Mouse (Mus musculus) adrenal gland (tissue): Measurements from ENCODE around the gene Adprm.

Experiments
- intact Hi-C: fragments of 180-260 bp; cut with DNase I; formaldehyde crosslinking; loops from one replicate; pipeline ENCODE4 v1.15.1; 2025

Adprm gene

DNA sequence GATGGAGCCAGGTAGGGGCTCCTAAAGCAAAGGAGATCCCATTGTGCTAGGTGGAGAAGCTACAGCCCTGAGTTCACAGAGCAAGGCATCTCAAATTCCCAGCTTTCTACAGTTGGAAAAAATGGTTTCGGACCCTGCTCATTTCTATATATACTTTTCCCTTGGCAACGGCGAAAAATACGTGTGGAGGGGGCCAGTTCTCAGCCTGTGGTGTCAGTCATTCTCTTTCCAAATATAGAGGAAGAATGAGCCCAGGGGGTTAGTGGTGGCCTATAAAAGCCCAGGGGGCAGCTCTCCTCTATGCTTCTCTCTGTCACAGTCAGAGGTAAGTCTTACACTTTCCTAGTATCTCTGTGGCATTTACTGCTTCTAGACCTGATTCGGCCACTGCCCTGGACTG is 25.6 kb upstream of the Adprm start, which contains the start of gene Myh3:
TSS of gene Myh3 (plus strand) at position 301 of the 400 bp plus-strand sequence.
- intact Hi-C loops: no loop called here

DNA sequence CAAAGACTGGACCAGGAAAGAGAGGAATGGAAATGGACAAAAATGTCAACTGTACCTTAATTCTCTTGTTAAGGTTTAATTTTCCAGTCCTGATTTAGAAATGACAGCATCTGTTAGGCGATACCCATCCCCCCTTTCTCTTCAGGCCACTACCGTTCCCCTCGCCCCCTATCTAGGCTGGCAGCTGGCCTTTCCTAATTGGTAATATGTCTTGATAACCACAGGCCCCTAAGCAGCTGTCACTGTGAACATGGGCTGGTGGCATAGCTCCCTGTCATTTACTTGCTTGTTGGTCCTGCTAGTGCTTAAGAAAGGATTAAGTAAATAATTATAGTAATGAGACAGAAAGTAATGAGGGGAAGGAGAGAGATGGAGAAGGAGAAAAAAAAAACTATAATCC is 25.0 kb upstream of the Adprm start:
- intact Hi-C loops: no loop called here

DNA sequence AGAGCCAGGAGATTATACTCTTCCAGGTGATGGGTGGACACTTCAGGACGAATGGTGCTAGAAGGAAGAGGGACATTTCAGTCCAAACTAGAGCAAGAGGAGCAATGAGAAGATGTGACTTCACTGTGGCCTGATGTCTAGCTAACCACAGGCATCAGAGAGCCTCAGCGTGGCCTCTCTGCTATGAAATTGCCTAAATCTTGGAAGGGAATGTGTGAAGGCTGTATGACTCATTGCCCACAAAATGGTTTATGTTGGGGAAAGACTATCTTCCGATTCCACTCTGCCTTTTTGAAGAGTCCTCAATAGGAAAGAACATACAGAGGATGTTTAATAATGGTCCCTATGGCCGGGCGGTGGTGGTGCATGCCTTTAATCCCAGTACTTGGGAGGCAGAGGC is 24.4 kb upstream of the Adprm start:
- intact Hi-C loops: no loop called here

DNA sequence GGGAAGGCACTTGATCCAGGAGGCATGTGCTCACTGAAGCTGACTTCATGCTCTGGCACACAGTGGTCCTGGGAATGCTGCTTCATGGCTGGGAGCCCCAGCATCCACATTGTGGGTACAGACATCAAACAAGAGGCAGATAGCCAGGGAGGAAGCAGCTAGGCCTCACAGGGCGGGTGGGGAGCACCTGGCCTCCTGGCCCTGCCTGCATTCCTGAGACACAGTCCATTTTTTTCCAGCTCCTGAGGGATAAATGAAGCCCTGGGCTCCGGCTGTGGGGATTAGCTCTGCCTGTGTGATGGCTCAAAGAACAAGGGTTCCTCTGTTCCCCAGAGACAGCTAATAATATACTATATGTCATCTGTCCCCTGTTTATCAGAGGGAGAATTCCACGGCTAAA is 22.6 kb upstream of the Adprm start:
- intact Hi-C loops: no loop called here

DNA sequence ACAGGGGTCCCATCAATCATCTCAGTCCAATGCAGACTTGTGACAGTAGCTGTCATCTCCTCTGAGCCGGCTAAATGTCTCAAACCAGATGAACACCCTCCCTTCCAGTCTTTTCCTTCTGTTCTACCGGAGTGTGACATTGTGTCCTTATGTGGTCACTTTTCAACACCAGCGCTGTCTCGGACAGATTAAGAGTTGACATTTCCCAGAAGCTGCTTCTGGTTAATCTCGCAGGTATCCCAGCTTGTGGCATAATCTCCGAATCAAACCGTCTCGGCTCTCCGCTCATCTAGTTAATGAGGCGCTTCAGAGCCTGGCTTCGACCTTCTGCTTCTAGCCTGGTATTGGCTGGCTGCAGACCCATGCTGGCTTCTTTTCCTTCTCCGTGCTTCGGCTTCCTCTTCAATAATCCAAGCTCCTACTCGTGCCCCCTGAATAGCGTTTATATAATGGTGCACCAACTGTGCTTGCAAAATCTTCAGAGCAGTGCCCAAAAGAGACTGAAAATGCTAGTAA is 20.3 kb upstream of the Adprm start:
- intact Hi-C loops: no loop called here

DNA sequence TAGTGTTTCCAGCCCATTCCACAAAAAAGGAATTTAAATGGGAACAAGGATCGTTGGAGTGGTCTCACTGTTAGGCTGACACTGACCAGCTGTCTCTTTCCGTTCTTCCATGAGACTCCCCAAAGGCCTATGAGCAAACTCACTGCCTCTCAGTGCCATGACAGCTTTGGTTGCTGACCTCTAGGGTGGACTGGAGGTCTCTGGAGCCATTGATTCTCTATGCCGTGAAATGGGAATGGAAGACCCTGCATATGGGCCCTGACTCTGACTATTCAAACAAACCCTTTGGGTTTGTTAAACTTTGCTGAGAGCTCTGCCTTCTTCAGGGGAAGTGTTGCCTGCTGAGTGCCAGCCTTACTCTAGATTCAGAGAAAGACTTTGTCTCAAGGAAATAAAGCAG is 15.3 kb upstream of the Adprm start:
- intact Hi-C loops: no loop called here

DNA sequence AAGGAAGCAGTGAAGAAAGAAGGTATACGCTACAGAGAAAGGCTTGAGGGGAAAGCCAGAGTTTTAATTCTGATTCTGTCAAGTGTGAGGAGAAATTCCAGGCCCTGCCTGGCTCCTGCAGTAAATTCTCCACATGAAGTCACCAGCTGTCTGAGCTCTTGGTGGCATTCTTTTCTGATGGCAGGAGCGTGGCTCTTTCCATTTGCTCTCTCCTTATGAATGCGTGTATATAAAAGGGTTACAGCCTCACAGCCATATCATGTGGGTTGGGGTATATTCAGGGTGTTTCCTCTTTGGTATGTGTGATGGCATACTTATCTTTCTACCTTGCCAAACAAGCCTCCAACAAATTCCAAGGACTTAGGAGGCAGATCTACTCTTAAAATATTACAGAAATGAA is 10.3 kb upstream of the Adprm start:
- intact Hi-C loops: no loop called here

DNA sequence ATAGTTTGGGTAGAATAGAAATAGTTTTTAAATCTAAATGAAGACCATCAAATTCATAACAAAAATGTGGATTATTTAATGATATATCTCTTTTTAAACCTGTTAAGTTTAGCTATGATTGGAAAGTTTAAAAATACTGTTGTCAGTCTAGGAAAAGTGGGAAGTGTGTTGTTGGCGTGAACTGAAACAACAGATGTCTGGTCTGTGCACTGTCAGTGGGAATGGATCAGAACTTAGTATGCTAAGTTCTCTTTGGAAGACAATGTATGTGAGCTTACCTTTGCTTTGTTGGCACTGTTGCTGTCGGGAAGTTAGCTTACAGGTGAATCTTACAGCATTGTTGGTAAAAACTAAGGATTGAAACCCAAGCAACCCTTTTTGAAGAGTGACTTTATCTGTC is 8.9 kb upstream of the Adprm start:
- intact Hi-C loops: no loop called here

DNA sequence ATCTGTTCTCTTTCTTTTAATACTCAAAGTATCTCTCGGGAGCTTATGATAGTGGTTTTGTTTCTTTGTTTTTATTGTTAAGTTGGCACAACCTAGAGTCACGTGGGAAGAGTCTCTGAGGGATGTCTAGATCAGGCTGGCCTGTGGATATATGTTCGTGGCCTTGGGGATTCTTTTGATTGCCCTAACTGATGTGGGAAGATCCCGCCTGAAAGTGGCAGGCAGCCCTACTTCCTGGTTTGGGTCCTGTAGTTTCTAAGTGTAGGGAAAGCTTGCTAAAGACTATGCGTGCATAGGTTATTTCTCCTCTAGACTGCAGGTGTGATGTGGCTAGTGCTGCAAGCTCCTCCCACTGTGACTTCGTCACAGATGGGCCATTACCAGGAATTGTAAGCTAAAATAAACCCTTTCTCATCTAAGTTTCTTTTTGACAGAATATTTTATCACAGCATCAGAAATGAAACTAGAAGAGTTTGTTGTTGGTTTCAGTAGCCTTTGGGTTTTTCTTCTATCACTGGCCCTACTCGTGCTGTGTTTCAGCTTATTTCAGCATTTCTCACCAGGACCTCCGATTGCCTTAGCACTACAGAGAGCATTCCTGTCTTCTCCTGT is 2.5 kb upstream of the Adprm start:
- intact Hi-C loops: no loop called here

DNA sequence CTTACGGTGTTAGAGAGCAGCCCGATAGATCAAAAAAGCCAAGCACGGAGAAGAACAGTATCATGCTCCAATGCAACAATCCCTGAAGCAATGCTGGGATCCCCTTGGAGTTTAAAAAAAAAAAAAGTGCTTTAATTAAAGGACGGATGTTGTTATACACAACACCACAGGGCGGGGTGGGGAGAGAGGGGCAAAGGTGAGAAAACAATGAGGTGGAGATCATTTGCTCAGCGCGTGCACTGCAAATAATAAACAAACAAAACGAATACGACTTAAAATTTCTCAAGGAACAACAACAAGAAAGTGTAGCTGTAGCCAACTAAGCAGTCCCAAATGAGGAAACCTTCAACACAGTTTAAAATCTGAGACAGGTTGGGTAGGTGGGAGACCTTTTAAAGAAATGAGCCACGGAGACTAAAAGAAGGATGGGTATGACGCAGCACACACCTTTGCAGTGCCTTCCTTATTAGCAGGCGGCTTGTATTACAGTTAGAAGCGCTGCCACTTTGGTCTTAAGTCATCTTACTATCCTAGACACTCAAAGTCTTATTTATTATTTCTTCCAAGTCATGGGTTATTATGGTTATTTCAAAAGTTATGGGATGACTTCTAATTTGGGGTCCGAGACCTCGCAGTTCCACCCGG is 596 bp downstream of the Adprm start:
- intact Hi-C loops: no loop called here

DNA sequence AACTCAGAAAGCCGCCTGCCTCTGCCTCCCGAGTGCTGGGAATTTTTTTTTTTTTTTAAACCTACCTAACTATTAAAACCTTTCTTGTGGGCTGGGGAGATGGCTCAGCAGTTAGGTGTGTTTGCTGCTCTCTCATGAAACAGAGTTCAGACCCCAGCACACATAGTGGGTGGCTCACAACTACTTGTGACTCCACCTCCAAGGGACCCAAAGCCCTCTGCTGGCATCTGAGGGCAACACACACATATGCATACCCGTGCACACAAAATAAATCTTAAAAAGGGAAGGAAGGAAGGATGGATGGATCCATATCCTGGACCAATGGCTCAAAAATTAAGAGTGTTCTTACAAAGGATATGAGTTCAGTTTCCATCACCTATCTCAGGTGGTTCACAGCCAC is 3.1 kb downstream of the Adprm start:
- intact Hi-C loops: no loop called here

DNA sequence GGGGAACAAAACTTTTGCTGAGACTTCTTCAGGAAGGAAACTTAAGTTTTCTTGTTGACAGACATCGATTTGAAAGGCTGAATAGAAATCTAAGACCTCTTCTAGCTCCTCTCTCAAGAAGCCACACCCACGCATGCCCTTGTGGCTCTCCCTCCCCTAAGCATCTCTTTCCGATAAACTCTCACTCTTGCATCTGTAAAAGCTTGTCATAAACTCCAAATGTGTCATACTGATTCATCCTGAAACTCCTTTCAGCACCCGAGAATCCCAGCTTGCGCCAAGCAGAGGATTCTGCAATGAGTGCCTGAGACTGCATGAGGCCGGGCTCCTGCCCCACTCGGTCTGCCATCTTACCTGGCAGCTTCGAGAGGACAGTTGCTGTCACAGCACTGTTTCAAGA is 3.9 kb downstream of the Adprm start:
- intact Hi-C loops: no loop called here

DNA sequence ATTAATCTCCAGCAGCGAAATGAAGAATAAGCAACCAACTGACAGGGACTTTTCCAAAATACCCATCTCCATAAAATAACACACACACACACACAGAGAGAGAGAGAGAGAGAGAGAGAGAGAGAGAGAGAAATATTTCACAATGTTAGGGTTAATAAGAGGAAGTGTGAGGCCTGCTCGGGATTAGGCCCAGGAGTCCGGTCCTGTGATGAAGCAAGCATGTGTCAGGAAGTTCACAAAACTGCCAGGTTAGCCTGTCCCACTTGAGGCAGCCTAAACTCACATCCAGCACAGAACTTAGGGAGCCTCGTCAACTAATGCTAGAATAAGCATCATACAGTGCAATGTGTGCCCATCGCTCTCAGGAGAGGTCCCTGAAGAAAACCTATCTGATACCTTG is 5.2 kb downstream of the Adprm start:
- intact Hi-C loops: no loop called here

DNA sequence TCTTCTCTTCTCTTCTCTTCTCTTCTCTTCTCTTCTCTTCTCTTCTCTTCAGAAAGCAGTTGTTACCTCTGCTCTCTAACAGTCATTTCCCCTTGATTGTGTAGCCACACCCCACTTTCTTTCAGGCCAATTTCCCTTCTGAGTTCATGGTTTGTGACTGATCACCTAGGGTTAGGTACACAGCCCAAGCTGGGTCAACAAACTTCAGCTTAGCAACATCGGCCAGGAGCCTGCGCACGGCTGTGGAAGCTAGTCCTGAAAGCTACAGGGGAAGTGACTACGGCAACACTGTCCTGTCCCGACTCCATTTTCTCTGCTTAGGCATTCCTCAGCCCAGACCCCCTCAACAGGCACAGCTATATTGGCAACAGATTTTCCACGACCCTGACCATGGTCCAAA is 7.4 kb downstream of the Adprm start:
- intact Hi-C loops: no loop called here

DNA sequence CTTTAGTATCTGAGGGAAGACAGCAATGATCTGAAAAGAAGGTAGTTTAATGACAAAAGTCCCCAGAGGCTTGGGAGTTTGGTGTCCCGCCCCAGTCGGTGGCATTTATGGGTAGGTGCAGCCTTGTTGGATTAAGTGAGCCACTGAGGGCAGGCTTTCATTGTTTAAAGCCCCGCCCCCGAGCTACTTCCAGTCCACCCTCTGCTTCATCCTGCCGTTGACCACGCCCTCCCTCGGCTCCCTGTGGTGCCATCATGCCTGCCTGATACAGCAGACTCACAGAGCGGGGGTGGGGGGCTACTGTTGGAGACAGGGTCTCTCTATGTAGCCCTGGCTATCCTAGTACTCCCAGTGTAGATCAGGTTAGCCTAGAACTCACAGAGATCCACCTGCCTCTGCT is 9.4 kb downstream of the Adprm start:
- intact Hi-C loops: no loop called here

DNA sequence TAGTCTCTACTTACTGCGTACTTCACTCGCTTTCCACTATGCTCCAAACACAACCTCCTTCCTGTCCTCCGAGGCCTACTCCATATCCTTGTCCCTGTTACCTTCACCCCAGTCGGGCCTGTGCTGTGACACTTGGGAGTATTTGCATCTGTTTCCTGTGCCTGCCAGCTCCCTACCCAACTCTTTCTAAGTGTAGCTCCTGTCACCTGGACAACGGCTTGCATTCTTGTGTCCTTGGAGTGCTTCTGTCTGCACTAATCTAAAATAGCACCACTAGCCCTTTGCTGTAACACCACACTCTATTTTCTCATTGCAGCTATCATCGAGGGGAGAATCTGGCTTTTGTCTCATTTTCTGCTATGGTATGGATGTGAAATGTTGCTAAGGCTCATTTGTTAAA is 11.9 kb downstream of the Adprm start:
- intact Hi-C loops: no loop called here

DNA sequence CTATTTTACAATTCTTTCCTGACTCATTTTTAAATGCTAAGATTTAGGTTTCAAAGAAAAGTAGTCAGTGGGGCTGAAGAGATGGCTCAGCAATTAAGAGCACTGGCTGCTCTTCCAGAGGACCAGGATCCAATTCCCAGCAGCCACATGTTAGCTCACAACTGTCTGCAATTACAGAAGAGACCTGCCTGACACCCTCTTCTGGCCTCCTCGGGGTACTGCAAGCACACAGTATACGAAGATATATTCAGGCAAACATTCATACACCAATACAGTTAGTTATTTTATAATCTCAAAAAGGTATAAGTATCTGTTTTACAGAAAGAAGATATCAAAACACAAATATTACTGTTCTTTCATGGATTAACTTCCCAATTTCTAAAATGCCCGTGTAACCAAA is 12.6 kb downstream of the Adprm start:
- intact Hi-C loops: no loop called here

DNA sequence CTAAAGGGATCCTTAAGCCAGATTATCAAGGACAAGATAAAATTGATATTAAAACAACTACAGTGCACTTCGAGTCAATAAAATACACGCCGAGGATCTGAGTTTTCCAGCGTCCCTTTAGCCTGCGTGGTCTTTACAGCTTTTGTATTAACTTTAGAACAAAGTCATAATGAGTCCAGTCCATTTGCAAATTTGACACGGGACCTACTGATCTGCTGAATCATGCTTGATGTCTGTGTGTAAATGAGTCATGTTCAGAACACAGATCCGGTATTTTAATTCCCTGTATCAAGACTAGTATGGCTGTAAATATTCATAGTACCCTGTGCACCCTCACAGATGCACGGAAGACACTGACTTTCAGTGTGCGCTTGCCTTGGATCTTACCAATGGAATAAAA is 15.5 kb downstream of the Adprm start:
- intact Hi-C loops: no loop called here

DNA sequence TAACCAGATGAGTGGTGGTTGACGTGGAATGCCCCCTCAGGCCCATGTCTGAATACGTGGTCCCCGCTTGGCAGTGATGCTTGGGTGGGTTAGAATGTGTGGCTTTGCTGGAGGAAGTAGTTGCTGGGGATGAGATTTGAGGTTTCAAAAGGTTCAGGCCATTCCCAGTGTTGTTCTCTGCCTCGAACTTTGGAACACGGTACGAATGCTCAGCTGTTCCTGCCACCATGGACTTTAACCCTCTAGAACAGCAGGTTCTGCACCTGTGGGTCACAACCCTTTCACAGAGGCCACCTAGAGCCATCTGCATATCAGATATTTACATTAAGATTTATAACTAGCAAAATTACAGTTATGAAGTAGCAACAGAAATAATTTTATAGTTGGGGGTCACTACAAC is 16.2 kb downstream of the Adprm start:
- intact Hi-C loops: no loop called here

DNA sequence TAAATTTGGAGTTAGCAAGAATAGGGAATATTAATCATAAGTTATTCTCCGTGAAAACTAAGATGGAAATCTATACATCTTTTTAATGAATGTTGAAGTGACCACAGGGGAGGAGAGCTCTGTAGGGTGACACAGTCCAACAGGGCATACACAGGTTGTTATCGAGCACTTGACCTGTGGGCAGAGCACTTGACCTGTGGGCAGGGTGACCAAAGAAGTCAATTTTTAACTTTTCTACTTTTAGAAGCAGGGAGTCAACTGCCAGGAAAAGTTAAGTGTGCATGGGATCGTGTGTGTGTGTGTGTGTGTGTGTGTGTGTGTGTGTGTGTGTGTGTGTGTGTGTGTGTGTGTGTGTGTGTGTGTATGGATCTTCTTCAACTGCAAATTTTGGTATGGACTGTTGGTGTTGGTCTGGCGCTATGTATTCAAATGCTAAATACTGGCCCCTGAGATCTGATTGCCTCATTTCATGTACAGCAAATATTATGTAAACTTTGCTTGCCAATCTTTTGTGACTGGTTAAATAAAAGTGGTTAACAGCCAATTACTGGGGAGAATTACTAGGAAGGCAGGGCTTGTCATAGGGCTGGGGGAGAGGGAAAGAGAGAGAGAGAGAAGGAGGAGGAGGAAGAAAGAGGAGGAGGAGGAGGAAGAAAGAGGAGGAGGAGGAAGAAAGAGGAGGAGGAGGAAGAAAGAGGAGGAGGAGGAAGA is 17.5 kb downstream of the Adprm start:
- intact Hi-C loops: no loop called here

DNA sequence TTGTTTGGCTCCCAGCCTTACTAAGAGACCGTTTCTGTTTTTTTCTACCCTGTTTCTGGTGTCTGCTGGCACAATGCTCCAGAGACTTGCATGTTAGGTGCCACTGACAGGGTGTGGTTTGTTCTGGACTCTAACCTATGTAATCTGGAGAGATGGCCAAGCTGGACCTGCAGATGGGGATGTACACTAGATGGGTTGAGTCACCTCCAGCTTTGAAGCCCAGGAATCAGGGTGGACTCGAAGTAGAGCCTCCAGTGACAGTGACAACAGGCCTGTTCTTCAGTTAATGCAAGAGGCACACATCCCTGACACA is 20.8 kb downstream of the Adprm start:
- intact Hi-C loops: no loop called here

DNA sequence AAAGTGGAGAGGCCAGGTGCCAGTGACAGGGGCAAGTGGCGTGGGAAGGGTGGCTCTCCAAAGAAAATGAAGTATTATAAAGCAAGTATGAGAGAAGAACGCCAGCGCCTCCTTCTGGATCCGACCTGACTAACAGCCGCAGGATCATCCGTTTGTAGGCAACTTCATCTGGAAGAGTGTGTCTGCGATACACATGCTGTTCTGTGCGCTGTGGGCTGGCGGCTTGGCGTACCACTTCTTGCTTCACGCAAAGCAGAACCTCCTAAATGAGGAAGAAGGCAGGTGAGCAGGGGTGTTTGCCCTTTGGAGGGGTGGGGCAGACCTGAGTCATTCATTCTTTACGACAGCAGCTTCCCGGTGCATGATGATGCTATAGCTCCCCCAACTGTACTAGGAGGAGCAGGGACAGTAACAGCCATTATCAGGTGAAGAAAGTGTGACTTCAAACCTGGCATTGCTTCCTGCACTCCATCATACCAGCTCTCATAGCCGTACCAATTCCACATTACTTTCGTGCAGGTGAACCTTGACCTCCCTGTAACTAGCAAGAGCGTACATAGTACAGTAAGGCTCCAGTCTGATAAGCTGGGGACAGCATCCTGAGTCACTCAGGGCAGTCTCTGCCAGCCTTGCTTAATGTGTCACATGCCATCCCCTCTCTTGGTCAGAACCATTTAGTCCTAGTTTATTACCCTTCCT is 21.3 kb downstream of the Adprm start:
- intact Hi-C loops: no loop called here
